Mouse (Mus musculus) brown adipose tissue, adult 24 weeks (tissue): ENCODE data around the gene Gja8. TPM values are rescaled to one million over a fixed set of nuclear protein-coding genes. Genes with fewer than 3 reads are reported as not detected.

Experiments used
- polyA plus RNA-seq: library from polyadenylated mRNA; stranded (reverse); fragments of >200 nt; gene quantifications from 2 replicates; pipeline ENCODE4 v1.2.4, GENCODE M21; 2012; ENCODE audit not compliant: missing spikeins, insufficient read depth, insufficient read length

Gja8 gene
- polyA plus RNA-seq, 1 experiment: not detected

Other genes starting within 250 kb of the Gja8 start
- gene Pias3, start 229.6 kb downstream of the Gja8 start, polyA plus RNA-seq: 8.2 and 9.0 TPM in 2 replicates
- 4.4 and 5.3 TPM in 2 replicates for gene Nudt17, start 217.5 kb downstream of the Gja8 start, polyA plus RNA-seq
- gene Polr3c, start 198.4 kb downstream of the Gja8 start, polyA plus RNA-seq: 23.7 and 25.5 TPM in 2 replicates
- gene Rnf115, start 198.4 kb downstream of the Gja8 start, polyA plus RNA-seq: 23.6 and 25.6 TPM in 2 replicates
- gene Pdzk1, start 96.7 kb downstream of the Gja8 start, polyA plus RNA-seq: not detected in 2 replicates
- not detected in 2 replicates for gene Cd160, start 96.7 kb downstream of the Gja8 start, polyA plus RNA-seq
- gene Gja5, start 21.3 kb downstream of the Gja8 start, polyA plus RNA-seq: 2.0 and 2.6 TPM in 2 replicates
- gene Gpr89, start 20.7 kb downstream of the Gja8 start, polyA plus RNA-seq: 15.9 and 20.0 TPM in 2 replicates
- 19.7 and 28.7 TPM in 2 replicates for gene Acp6, start 232.8 kb upstream of the Gja8 start, polyA plus RNA-seq